Mouse (Mus musculus) cerebellum, adult 8-10 months (tissue): ENCODE results near the gene Fgd5.

Experiments used
- DNase-seq: peaks from one replicate; pipeline ENCODE4 v3.0.0; 2022

Gene Fgd5

GRCm38 (mm10) chr6:92012413-92012812, 33.7 kb downstream of the Fgd5 start:
- DNase-seq: no peak

GRCm38 (mm10) chr6:92013035-92013434, 34.4 kb downstream of the Fgd5 start:
- no peak for DNase-seq

GRCm38 (mm10) chr6:92013620-92014019, 34.9 kb downstream of the Fgd5 start:
- DNase-seq: no peak

GRCm38 (mm10) chr6:92014936-92015335, 36.3 kb downstream of the Fgd5 start:
- no peak for DNase-seq

- no peak for DNase-seq
Observed at GRCm38 (mm10) chr6:92015848-92016247, 37.2 kb downstream of the Fgd5 start.

- DNase-seq: no peak
Observed at GRCm38 (mm10) chr6:92016738-92017137, 38.1 kb downstream of the Fgd5 start.

GRCm38 (mm10) chr6:92018421-92018820, 39.7 kb downstream of the Fgd5 start:
- no peak for DNase-seq

- DNase-seq: no peak
Observed at GRCm38 (mm10) chr6:92021061-92021460, 42.4 kb downstream of the Fgd5 start.

- DNase-seq: no peak
Observed at GRCm38 (mm10) chr6:92021506-92021905, 42.8 kb downstream of the Fgd5 start.

GRCm38 (mm10) chr6:92025252-92025651, 46.6 kb downstream of the Fgd5 start:
- no peak for DNase-seq

GRCm38 (mm10) chr6:92027379-92027778, 48.7 kb downstream of the Fgd5 start:
- DNase-seq: no peak

- DNase-seq: no peak
Observed at GRCm38 (mm10) chr6:92030646-92031045, 52.0 kb downstream of the Fgd5 start.

- DNase-seq: no peak
Observed at GRCm38 (mm10) chr6:92034713-92035112, 56.0 kb downstream of the Fgd5 start.

- DNase-seq: no peak
Observed at GRCm38 (mm10) chr6:92036372-92036771, 57.7 kb downstream of the Fgd5 start.

GRCm38 (mm10) chr6:92038158-92038557, 59.5 kb downstream of the Fgd5 start:
- no peak for DNase-seq

- no peak for DNase-seq
Observed at GRCm38 (mm10) chr6:92041271-92041670, 62.6 kb downstream of the Fgd5 start.

GRCm38 (mm10) chr6:92042055-92042454, 63.4 kb downstream of the Fgd5 start:
- no peak for DNase-seq

- DNase-seq: no peak
Observed at GRCm38 (mm10) chr6:92042850-92043249, 64.2 kb downstream of the Fgd5 start.

- no peak for DNase-seq
Observed at GRCm38 (mm10) chr6:92057768-92058167, 79.1 kb downstream of the Fgd5 start.

- DNase-seq: no peak
Observed at GRCm38 (mm10) chr6:92061725-92062124, 83.0 kb downstream of the Fgd5 start.

GRCm38 (mm10) chr6:92063452-92063851, 84.8 kb downstream of the Fgd5 start:
- DNase-seq: no peak

GRCm38 (mm10) chr6:92064101-92064500, 85.4 kb downstream of the Fgd5 start:
- no peak for DNase-seq

GRCm38 (mm10) chr6:92065721-92066496, 87.2 kb downstream of the Fgd5 start:
- peak; percentile 13 for DNase-seq

- peak; percentile 72 for DNase-seq
Observed at GRCm38 (mm10) chr6:92067146-92067790, 88.6 kb downstream of the Fgd5 start.
